14 mouse cellular contexts compared by ENCODE assay signal in genomic region chr2:32329531-32329930, GRCm38 (mm10). TPM values are rescaled to one million over a fixed set of nuclear protein-coding genes. Genes with fewer than 3 reads are reported as not detected.
DNase-seq lines count a peak whose midpoint lies in the region; ATAC-seq and TF ChIP-seq lines count a peak whose summit lies in the region.
"Had no signal": no experiment of that assay in that cellular context is flagged by ENCODE, and none has a peak within 500 bp of the region (broad histone marks: within the 10 kb centered on the region; RNA-seq: fewer than 3 reads in every experiment).

No protein-coding gene starts in this region.

- H3K27ac ChIP-seq in heart, embryonic 16.5 days (ENCODE audit: low read length), result no peak overlapping the region
- no peak overlapping the region for H3K27ac ChIP-seq in ES-E14 (ENCODE audit: insufficient read depth, low read depth, low read length, poor library complexity, severe bottlenecking)
- peak overlapping the region; percentile 90 for H3K27ac ChIP-seq in limb, embryonic 12.5 days

- in situ Hi-C loops in ES-E14 (cut with MboI; ENCODE audit: low sequenced_read_pairs in 2 of 2, unreplicated experiment in 2 of 2), result no loop called here

- 0 out of 2 replicates have a peak, but pooled peaks have one; percentile 39 for ATAC-seq in heart, embryonic 16.5 days (replicated peaks; ENCODE audit: extremely low read depth, insufficient read depth, low FRiP score)
- peak; percentile 62; the same call in 1 of the 2 replicates for ATAC-seq in limb, embryonic 12.5 days (ENCODE audit: insufficient number of reproducible peaks, insufficient read depth, low FRiP score, low TSS enrichment, low read depth)
- ATAC-seq: activated CD4-positive, CD25-positive, alpha-beta regulatory T cell, adult 4 months had no signal

- H3K4me1 ChIP-seq in heart, embryonic 16.5 days (ENCODE audit: control insufficient read depth, insufficient read depth, low read length), result no peaks in the 10 kb centered on the region
- no peaks in the 10 kb centered on the region for H3K4me1 ChIP-seq in ES-E14 (ENCODE audit: control insufficient read depth in 2 of 2, insufficient read depth in 2 of 2, low read length in 2 of 2, poor library complexity in 1 of 2)
- peaks cover 35% of the 10 kb centered on the region for H3K4me1 ChIP-seq in limb, embryonic 12.5 days (replicated peaks)

- intact Hi-C loops in gastrocnemius, postnatal 14 days (cut with DNase I; ENCODE audit: low total_unique reads), result no loop called here

- no peaks in the 10 kb centered on the region for H3K9me3 ChIP-seq in heart, embryonic 16.5 days (replicated peaks; ENCODE audit: control insufficient read depth, low read length)
- H3K9me3 ChIP-seq in ES-E14 (ENCODE audit: control insufficient read depth, insufficient read depth, low read depth, low read length), result no peaks in the 10 kb centered on the region
- no peaks in the 10 kb centered on the region for H3K9me3 ChIP-seq in limb, embryonic 12.5 days

- no peak for DNase-seq in heart, adult 9 months (ENCODE audit: low spot score in 2 of 2)
- peak; percentile 81 for DNase-seq in 3T3-L1 (ENCODE audit: low read depth, low spot score)
- DNase-seq in ES-E14 (ENCODE audit: low read depth, low spot score), result no peak
- DNase-seq in cerebellum, adult 8-10 months, result no peak
- no peak for DNase-seq in gastrocnemius, postnatal 14 days
- DNase-seq: cerebellum, adult 9-11 months; kidney, adult 8-10 months; layer of hippocampus, adult 9-11 months; liver; lung, postnatal 10 days; thymus, postnatal 25 days had no signal

- no peak overlapping the region for H3K4me2 ChIP-seq in heart, embryonic 16.5 days (ENCODE audit: low read depth, low read length)
- H3K4me2 ChIP-seq in limb, embryonic 12.5 days, result peak overlapping the region; percentile 20; the same call in 1 of the 2 replicates

- H3K27me3 ChIP-seq in heart, embryonic 16.5 days (ENCODE audit: control insufficient read depth, insufficient read depth, low read length), result peaks cover 6% of the 10 kb centered on the region; the same call in 1 of the 2 replicates
- no peaks in the 10 kb centered on the region for H3K27me3 ChIP-seq in limb, embryonic 12.5 days

- no peak overlapping the region for H3K9ac ChIP-seq in heart, embryonic 16.5 days (ENCODE audit: low read length)
- H3K9ac ChIP-seq in ES-E14 (ENCODE audit: insufficient read depth, low read depth, low read length, poor library complexity, severe bottlenecking), result no peak overlapping the region
- H3K9ac ChIP-seq in limb, embryonic 12.5 days (replicated peaks), result 0 out of 2 replicates have a peak overlapping the region, but pooled peaks have one; percentile 31

- 53% methylated on average over 6 of the region's 6 CpGs for WGBS in heart, embryonic 16.5 days
- WGBS in limb, embryonic 12.5 days, result 21% methylated on average over 6 of the region's 6 CpGs

- H3K36me3 ChIP-seq in heart, embryonic 16.5 days (ENCODE audit: control insufficient read depth, insufficient read depth), result no peaks in the 10 kb centered on the region
- no peaks in the 10 kb centered on the region for H3K36me3 ChIP-seq in ES-E14 (ENCODE audit: control insufficient read depth, insufficient read depth, low read length, poor library complexity, severe bottlenecking)
- peaks cover 67% of the 10 kb centered on the region for H3K36me3 ChIP-seq in limb, embryonic 12.5 days

- no peak overlapping the region for H3K4me3 ChIP-seq in heart, embryonic 16.5 days (ENCODE audit: low read length)
- no peak overlapping the region for H3K4me3 ChIP-seq in ES-E14 (ENCODE audit: insufficient read depth in 1 of 2, low read depth in 1 of 2, low read length in 2 of 2, poor library complexity in 1 of 2, severe bottlenecking in 1 of 2)
- H3K4me3 ChIP-seq in limb, embryonic 12.5 days (replicated peaks), result no peak overlapping the region

TF ChIP-seq in ES-E14, 5 proteins besides CTCF, POLR2A, EP300 and RAD21:
- no peak for TF ChIP-seq MAFK (IDR thresholded peaks at IDR 0.05; ENCODE audit: insufficient read depth, low read depth, low read length)
- no peak for TF ChIP-seq HCFC1 (IDR thresholded peaks at IDR 0.05; ENCODE audit: borderline replicate concordance, insufficient read depth, low read length)
- no peak for TF ChIP-seq CHD2 (IDR thresholded peaks at IDR 0.05; ENCODE audit: low read depth, low read length)
- TF ChIP-seq ZNF384 (IDR thresholded peaks at IDR 0.05; ENCODE audit: low read depth, low read length), result 0 out of 2 replicates have a peak, but pooled peaks have one; percentile 33
- no peak for TF ChIP-seq ZC3H11A (IDR thresholded peaks at IDR 0.05; ENCODE audit: borderline replicate concordance, low read depth, low read length)
TF ChIP-seq in ES-E14: peak in this region for 1.

RNA-seq across cellular contexts. Expression of gene Ciz1, which starts 22.6 kb away (rescaled TPM):
- 36.7 and 38.4 TPM in 2 replicates for polyA plus RNA-seq in heart, embryonic 16.5 days (2015; fragmentation: Nextera tagmentation; extraction: Ambion mirVana)
- 13.6 and 18.7 TPM in 2 replicates for total RNA-seq in ES-E14 (2012; rRNA removed)
- 55.4 and 62.1 TPM in 2 replicates for polyA plus RNA-seq in limb, embryonic 12.5 days (2016; fragmentation: Nextera tagmentation; extraction: Ambion mirVana)
- 10 to 100 TPM; 29.3 to 30.0 TPM for total RNA-seq in gastrocnemius, postnatal 14 days (2021)

RNA-seq across cellular contexts. Expression of gene Dnm1, which starts 23.6 kb away (rescaled TPM):
- 2.4 and 2.7 TPM in 2 replicates for polyA plus RNA-seq in heart, embryonic 16.5 days (2015; fragmentation: Nextera tagmentation; extraction: Ambion mirVana)
- total RNA-seq in ES-E14 (2012; rRNA removed), result 1.5 and 2.5 TPM in 2 replicates
- 38.8 and 46.8 TPM in 2 replicates for polyA plus RNA-seq in limb, embryonic 12.5 days (2016; fragmentation: Nextera tagmentation; extraction: Ambion mirVana)
- 10 to 100 TPM in 1 of 2 experiments, 1 to 10 TPM in 1; 9.8 to 13.5 TPM for total RNA-seq in gastrocnemius, postnatal 14 days (2021)
- polyA plus RNA-seq: activated CD4-positive, CD25-positive, alpha-beta regulatory T cell, adult 4 months had no signal

RNA-seq across cellular contexts. Expression of gene Swi5, which starts 41.7 kb away (rescaled TPM):
- 305 and 327 TPM in 2 replicates for polyA plus RNA-seq in heart, embryonic 16.5 days (2015; fragmentation: Nextera tagmentation; extraction: Ambion mirVana)
- total RNA-seq in ES-E14 (2012; rRNA removed), result 172 and 280 TPM in 2 replicates
- 368 and 439 TPM in 2 replicates for polyA plus RNA-seq in limb, embryonic 12.5 days (2016; fragmentation: Nextera tagmentation; extraction: Ambion mirVana)
- 100 to 1,000 TPM; 117 to 120 TPM for total RNA-seq in gastrocnemius, postnatal 14 days (2021)

RNA-seq across cellular contexts. Expression of gene Golga2, which starts 42.3 kb away (rescaled TPM):
- 27.4 and 28.1 TPM in 2 replicates for polyA plus RNA-seq in heart, embryonic 16.5 days (2015; fragmentation: Nextera tagmentation; extraction: Ambion mirVana)
- 42.2 and 49.9 TPM in 2 replicates for total RNA-seq in ES-E14 (2012; rRNA removed)
- 24.9 and 28.4 TPM in 2 replicates for polyA plus RNA-seq in limb, embryonic 12.5 days (2016; fragmentation: Nextera tagmentation; extraction: Ambion mirVana)
- 10 to 100 TPM; 58.4 to 62.1 TPM for total RNA-seq in gastrocnemius, postnatal 14 days (2021)

RNA-seq across cellular contexts. Expression of gene 1110008P14Rik, which starts 52.2 kb away (rescaled TPM):
- 46.3 and 46.5 TPM in 2 replicates for polyA plus RNA-seq in heart, embryonic 16.5 days (2015; fragmentation: Nextera tagmentation; extraction: Ambion mirVana)
- total RNA-seq in ES-E14 (2012; rRNA removed), result 20.0 and 31.3 TPM in 2 replicates
- 44.3 and 45.8 TPM in 2 replicates for polyA plus RNA-seq in limb, embryonic 12.5 days (2016; fragmentation: Nextera tagmentation; extraction: Ambion mirVana)
- total RNA-seq in gastrocnemius, postnatal 14 days (2021), result 10 to 100 TPM; 44.1 to 49.3 TPM
